Mouse (Mus musculus) lung, adult 2 months (tissue): ENCODE results near the gene Dusp2. TPM values are rescaled to one million over a fixed set of nuclear protein-coding genes. Genes with fewer than 3 reads are reported as not detected.
"Not testable (repeated sequence)": the region's sequence is repeated elsewhere in the genome, so short reads cannot be mapped to it uniquely, and the experiment has no call there.

Experiments
- DNase-seq: peaks from one replicate; pipeline ENCODE4 v3.0.0; 2022
- H3K4me1 ChIP-seq: fragments of 200-500 bp; 2 replicates; pipeline ENCODE4 v1.6.1; 2011; ENCODE audit warnings: low read length; ENCODE audit not compliant: control insufficient read depth, insufficient read depth
- H3K4me3 ChIP-seq: fragments of 200-500 bp; replicated peaks from 2 replicates; pipeline ENCODE3; 2011; ENCODE audit warnings: low read depth, mild to moderate bottlenecking, control low read depth, low read length; ENCODE audit errors: extremely low read depth
- CTCF ChIP-seq: fragments of 200-500 bp; IDR thresholded peaks from 2 replicates; pipeline ENCODE4 v1.5.1; 2011; ENCODE audit warnings: mild to moderate bottlenecking, low read length, control low read depth; ENCODE audit not compliant: insufficient read depth
- POLR2A ChIP-seq: fragments of 200-500 bp; IDR thresholded peaks from 2 replicates; pipeline ENCODE4 v1.6.1; 2011; ENCODE audit warnings: low read depth, mild to moderate bottlenecking, control low read depth, low read length, borderline replicate concordance; ENCODE audit errors: extremely low read depth
- WGBS: fragments of 180-500 bp; shearing (Covaris S2); methylation state at CpG from one replicate; pipeline ENCODE4 v1.1.7; 2018; 5-methylcytosine and 5-hydroxymethylcytosine counted together
- polyA plus RNA-seq: library from polyadenylated mRNA; depleted of rRNA; stranded (reverse); fragments of >200 nt; gene quantifications from 2 replicates; pipeline ENCODE4 v1.2.3, GENCODE M21; 2012; rRNA removed

The Dusp2 gene
- 5.2 and 6.3 TPM in 2 replicates for polyA plus RNA-seq

- TF ChIP-seq CTCF = no peak
- TF ChIP-seq POLR2A = peak; percentile 80
- 1% methylated on average over 73 of the region's 76 CpGs for WGBS
- peak; percentile 57 for DNase-seq
- Histone ChIP-seq H3K4me3 (peak within 1 kb of the TSS; percentile 58), H3K4me1 (no peaks in the 10 kb centered on the region)
These were observed at the start of gene Dusp2 for GRCm38 (mm10) chr2:127335767-127336496. Dusp2 (plus strand) TSS chr2:127336159.

- TF ChIP-seq POLR2A (no peak), CTCF (no peak)
- Histone ChIP-seq H3K4me3 (no peak overlapping the region), H3K4me1 (no peaks in the 10 kb centered on the region)
- 68% methylated on average over 4 of the region's 4 CpGs for WGBS
- no peak for DNase-seq
These were observed 43.7 kb upstream of the Dusp2 start for GRCm38 (mm10) chr2:127292250-127292649.

GRCm38 (mm10) chr2:127297001-127297805 is 38.8 kb upstream of the Dusp2 start:
- no peaks in the 10 kb centered on the region for H3K4me1 ChIP-seq
- WGBS = 77% methylated on average over 7 of the region's 7 CpGs
- DNase-seq = peak; percentile 8

GRCm38 (mm10) chr2:127298056-127298455 is 37.9 kb upstream of the Dusp2 start:
- no peak for TF ChIP-seq POLR2A
- TF ChIP-seq CTCF = no peak
- no peak overlapping the region for H3K4me3 ChIP-seq
- H3K4me1 ChIP-seq = no peaks in the 10 kb centered on the region
- WGBS = 91% methylated on average over 1 of the region's 1 CpGs
- DNase-seq = no peak

More at GRCm38 (mm10) chr2:127297001-127297805, 38.8 kb upstream of the Dusp2 start:
- TF ChIP-seq POLR2A = no peak
- TF ChIP-seq CTCF = no peak
- H3K4me3 ChIP-seq = no peak overlapping the region

- no peaks in the 10 kb centered on the region for H3K4me1 ChIP-seq
- no peak for DNase-seq
- TF ChIP-seq CTCF (no peak), POLR2A (no peak)
- WGBS = 80% methylated on average over 3 of the region's 3 CpGs
- no peak overlapping the region for H3K4me3 ChIP-seq
These were observed 35.3 kb upstream of the Dusp2 start for GRCm38 (mm10) chr2:127300701-127301100.

GRCm38 (mm10) chr2:127301883-127302282 is 34.1 kb upstream of the Dusp2 start:
- H3K4me3 ChIP-seq = no peak overlapping the region
- TF ChIP-seq CTCF (no peak), POLR2A (no peak)

GRCm38 (mm10) chr2:127304192-127304591 is 31.8 kb upstream of the Dusp2 start:
- H3K4me1 ChIP-seq, H3K4me3 ChIP-seq, DNase-seq: not testable (repeated sequence)
- 88% methylated on average over 4 of the region's 4 CpGs for WGBS

More at GRCm38 (mm10) chr2:127301883-127302282, 34.1 kb upstream of the Dusp2 start:
- WGBS = 90% methylated on average over 3 of the region's 3 CpGs
- no peak for DNase-seq
- no peaks in the 10 kb centered on the region for H3K4me1 ChIP-seq

GRCm38 (mm10) chr2:127304609-127305210 is 31.2 kb upstream of the Dusp2 start:
- DNase-seq = no peak
- WGBS = 73% methylated on average over 3 of the region's 3 CpGs
- Histone ChIP-seq H3K4me3 (no peak overlapping the region), H3K4me1 (no peaks in the 10 kb centered on the region)
- TF ChIP-seq CTCF (no peak), POLR2A (no peak)

- Histone ChIP-seq H3K4me3 (no peak overlapping the region), H3K4me1 (no peaks in the 10 kb centered on the region)
- no peak for DNase-seq
- TF ChIP-seq POLR2A = no peak
- TF ChIP-seq CTCF = no peak
These were observed 29.8 kb upstream of the Dusp2 start for GRCm38 (mm10) chr2:127306123-127306522.
